Mouse (Mus musculus): Measurements from ENCODE around the gene Hectd2.
A peak's percentile ranks its signal among the peaks of the same experiment; 100 is the strongest.

The Hectd2 gene

DNA sequence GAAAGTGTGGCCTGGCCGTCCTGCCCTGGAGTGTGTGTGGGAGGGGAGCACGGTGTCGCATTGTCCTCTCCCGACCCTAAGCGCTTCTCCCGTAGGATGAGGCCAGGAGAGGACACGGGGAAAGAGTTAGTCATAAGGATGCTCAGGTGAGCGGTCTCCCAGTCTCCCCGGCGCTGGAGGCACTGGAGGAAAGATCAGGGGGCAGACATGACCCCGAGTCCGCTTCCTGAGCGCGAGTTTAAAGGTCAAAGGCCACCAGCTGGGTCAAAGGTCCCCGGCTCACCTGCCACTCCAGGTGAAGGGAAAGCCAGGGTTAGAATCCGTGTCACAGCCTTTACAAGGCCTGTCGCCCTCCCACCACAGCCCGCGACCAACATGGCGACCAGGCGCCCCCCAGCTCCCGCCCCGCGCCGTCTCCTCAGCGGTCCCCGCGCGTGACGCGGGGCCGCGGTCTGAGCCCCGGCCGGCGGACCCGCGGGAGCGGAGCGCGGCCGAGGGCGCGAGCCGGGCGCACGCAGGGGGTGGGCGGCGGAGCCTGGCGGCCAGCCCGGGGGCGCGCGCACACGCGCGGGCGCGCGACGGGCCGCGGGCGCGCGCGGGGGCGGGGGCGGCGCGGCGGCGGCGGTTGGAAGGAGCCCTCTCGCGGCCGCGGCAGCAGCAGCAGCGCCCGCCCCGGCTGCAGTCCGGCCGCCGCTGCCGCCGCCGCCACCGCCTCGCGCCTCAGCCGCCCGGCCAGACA, at the start of gene Hectd2:
TSS of gene Hectd2 (plus strand) at position 594 of the 739 bp plus-strand sequence.
- peak; percentile 71 for DNase-seq

DNA sequence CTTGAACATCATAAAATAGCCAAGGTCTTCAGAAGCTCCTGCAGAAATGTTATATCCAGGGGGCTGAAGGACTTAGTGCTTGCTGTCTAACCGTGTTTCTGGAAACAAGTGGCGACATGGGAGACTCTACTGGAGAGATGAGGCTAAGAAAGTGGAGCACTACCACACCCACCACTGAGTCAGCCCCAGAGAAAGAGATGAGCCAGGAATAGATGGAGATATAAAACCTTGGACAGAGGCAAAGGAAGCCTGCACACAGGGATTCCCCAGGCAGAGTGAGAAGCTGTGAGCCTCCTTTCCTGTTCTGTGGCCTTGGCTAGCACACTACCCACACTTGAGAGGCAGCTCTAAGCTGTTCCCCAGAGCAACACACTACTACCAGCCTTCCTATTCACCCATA, 49.7 kb upstream of the Hectd2 start:
- no peak for DNase-seq

DNA sequence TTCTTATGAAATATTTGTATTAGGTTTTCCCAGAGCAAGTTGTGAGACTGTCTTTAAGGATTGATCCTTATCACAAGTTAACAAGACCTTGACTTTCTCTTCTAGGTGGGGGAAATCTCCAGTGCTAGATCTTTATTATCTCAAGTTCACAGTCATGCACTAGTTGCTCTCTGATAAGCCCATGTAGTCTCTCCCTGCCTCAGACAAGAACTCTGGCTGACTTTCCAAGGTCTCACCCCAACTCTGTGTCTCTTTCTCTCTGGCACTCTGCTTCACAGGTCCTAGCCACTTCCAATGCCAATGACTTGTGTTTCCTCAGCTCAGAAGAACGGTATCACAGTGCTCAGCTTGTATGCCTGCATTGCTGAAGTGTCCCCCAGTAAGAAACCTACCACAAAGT, 43.1 kb upstream of the Hectd2 start:
- no peak for DNase-seq

DNA sequence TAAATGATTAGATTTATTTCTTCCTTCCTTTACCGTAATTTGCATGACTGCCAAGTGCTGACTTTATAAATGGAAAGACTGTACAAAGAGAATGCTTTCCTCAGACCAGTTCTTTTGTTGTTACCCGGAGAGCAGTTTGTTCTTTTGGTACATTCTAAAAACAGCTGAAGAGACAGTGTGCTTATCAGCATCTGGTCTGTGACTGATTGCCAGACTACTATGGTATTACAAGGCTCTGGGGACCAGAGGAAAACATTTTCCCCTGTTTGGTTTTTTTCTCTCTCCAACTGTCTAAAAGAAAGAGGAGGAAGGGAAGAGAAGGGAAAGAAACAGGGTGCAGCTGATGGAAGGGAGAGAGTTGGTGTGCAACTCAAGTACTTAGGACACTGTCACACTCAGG, 36.0 kb upstream of the Hectd2 start:
- DNase-seq, result no peak

DNA sequence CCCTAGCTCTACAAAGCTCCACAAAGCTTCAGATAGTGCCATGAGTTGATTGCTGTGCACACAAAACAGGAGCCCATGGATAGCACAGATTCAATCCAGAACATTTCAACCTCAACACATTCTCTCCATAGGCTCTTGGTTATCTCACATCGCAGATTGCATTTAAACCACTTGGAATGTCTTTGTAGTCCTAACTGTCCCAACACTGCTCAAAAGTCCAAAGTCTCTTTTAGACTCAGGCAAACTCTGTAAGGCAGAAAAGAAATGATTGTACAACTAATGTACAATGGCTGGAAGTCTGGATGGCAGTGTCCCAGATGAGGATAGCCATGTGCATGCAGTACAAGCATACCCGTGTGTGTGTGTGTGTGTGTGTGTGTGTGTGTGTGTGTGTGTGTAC, 32.9 kb upstream of the Hectd2 start:
- no peak for DNase-seq

DNA sequence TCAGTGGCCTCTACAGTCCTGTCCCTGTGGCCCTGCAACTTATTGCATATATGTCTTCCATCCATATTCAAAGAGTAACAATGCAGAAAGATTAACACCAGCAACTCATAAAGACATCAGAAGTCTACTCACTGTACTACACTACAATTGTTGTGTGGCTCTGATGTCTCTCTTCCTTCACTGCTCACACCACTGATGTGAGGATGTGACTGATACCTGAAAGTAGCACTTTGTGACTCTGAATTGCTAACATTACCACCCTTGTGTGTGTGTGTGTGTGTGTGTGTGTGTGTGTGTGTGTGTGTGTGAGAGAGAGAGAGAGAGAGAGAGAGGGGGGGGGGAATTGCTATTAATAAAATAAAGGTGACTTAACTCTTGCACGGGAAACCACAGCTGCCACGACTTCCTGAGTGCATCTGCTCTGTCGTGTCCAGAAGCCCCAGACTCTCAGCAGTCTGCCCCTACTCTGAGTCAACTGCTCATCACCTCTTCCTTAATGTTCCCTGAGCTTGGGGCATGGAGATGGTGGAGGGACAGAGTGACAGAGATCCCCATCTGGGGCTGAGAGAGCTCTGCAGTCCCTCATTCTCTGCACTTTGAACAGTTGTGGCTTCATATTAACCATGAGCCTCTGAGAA, 31.8 kb upstream of the Hectd2 start:
- no peak for DNase-seq

DNA sequence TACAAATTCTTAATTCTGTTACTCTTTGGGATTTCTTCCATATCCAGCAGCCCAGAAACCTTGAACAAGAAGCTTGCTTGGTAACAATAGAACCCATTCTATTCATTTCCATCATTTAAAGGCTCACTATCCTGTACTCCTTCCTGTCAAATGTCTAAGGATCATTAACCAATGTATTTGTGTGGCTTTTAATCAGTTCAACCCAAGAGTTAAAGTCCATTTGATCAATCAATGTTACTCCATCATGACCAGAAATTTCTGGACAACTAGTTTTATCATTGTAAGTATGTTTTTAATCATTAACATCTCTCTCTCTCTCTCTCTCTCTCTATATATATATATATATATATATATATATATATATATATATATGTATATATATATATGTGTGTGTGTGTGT, 29.4 kb upstream of the Hectd2 start:
- DNase-seq, result no peak

DNA sequence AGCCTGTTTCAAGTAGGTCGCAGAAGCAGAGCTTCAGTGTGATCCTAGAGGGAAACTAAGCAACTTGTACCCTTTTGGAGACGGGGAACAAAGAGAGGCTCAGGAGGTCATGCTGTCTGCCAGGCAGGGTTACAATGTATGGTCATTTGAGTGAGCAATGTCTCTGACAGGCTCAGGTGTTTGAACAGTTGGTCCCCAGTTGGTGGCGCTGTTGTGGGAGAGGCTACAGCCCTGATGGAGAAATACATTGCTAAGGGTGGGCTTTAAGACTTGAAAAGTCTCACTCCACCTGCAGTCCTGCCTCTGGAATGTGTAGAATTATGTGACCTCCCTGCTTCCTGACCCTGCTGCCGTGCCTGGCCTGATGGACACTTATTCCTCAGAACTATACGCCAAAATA, 21.4 kb upstream of the Hectd2 start:
- peak; percentile 43 for DNase-seq

DNA sequence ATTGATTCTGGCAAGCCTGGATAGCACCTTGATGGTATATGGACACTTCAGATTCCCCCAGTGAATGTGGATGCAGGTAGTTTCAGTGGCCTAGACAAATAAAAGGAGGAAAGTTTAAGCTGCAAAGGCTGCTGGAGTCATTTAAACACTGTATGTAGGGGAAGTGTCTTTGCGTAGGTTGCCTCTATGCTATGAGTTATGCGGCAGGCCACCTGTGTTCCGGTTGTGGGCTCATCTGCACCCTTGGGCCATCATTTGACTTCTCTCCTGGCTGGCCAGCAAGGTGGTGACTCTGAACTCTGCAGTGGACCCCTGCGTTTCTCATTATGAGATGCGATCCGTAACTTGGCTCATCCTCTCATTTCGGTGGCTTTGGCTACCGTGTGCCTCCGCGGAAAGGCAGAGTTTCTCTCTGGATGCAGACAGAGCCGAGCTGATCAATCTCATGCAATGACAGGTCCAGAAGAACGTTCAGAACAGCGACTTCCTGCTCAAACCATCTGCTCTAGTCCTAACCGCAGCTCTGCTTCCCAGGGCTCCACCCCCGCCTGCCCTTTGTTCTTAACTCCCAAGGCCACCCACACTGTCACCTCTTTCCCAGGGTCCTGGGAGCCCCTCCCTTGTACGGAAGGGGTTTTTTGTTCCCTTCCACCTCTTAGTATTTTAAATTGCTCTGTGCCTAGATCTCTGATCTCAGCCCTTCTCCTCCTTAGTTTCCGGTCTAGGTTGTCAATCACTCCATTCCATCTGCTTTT, 20.3 kb upstream of the Hectd2 start:
- peak; percentile 24 for DNase-seq

DNA sequence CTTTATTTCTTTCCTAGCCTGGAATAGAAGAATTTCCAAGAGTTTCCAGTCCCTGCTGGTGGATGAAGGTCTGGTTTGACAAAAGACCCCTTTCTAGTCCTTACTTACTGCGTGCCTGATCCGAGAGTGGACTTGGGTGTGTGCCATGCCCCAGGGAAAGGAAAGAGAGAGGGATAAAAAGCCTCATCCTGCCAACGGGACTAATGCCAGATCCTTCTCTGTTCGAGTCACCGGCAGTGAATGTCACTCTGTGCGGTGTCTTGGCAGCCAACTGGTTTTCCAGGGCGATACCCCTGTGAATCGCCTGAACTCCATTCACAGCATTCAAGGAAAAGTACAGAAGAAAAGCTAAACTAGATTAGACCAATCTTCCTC, 19.7 kb upstream of the Hectd2 start:
- peak; percentile 78 for DNase-seq

DNA sequence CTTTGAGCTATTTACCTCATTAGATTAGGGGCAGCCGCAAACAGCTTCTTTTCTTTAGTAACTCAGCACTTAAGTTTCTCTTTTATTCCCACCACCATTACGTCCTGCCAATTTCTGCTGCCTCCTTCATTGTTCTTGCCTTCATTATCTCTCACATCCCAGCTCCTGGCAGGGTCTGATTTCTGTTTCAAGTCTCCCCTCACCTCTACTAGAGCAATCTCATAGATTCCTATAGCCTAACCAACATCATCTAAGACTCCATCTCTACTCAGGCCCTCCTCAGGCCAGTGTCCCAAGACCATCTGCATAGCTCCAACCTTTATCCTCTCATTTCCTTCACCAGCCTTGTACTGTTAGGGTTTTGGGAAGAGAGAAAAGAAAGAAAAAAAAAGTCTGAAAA, 19.3 kb upstream of the Hectd2 start:
- DNase-seq, result no peak

DNA sequence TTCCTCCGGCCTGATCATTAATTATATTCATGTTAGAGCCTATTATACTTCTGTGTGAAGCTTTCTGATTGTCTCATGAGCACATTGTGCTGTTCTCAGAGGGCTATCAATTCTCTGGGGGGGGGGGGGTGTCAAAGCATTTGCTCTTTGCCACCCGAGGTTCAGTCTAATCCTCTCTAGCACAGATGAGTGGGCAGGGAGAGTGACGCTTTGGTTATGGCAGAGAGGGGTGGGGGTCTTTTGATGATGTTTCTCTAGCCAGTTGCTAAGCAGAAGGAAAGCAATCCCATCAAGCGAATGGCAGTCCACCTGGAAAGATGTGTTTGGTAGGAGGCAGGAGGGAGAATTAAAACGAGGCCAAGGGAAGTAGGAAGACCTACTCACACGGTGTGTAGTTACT, 18.6 kb upstream of the Hectd2 start:
- DNase-seq, result no peak

DNA sequence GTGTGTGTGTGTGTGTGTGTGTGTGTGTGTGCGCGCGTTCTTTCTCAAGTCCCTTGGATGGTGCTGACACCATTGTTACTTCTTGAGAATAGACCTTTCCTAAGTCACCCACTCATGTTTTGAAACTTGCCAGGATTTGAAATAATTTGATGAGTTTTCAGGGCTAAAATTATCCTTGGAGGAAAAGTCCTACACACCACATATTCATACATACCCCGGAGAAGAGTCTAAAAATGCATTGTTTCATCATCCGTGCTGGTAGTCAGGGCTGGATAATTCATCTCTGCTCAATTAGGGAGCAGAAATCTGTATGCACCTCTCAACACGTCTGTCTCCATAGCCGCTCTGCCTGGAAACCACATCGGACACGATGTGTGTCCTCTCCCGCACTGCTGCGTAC, 17.5 kb upstream of the Hectd2 start:
- no peak for DNase-seq

DNA sequence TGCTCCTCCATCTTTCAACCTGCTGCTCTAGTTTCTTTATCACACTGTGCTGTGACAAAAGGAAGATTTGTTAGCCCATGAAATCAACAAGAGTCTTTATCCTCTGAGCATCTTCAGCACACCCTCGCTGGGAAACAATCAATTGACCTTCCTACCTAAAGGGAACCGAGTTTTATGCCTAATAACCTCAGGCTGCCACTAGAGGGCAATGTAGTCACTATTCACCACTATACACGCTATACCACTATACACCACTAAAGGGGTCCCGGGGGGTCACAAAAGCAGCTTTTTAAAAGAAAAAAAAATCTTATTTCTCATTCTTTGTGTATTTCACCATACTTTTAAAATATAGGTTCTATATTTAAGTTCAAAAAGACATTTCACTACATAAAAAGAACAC, 15.9 kb upstream of the Hectd2 start:
- peak; percentile 35 for DNase-seq

DNA sequence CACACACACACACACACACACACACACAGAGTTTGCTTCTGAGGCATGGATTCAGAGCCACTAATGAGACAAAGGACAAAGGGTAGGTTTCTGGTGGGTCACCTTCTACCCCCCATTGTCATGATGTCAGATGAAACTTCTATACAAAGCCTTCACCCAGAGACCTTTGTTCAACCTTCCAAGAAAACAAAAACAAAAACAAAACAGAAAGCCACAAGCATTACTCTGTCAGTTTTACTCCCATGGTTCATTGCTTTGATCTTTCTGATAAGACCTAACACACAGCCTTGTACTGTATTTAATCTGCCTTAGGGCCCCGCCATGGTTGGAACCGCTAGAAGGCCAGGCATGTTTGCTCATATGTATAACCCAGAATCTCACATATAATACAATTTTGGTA, 15.1 kb upstream of the Hectd2 start:
- no peak for DNase-seq

DNA sequence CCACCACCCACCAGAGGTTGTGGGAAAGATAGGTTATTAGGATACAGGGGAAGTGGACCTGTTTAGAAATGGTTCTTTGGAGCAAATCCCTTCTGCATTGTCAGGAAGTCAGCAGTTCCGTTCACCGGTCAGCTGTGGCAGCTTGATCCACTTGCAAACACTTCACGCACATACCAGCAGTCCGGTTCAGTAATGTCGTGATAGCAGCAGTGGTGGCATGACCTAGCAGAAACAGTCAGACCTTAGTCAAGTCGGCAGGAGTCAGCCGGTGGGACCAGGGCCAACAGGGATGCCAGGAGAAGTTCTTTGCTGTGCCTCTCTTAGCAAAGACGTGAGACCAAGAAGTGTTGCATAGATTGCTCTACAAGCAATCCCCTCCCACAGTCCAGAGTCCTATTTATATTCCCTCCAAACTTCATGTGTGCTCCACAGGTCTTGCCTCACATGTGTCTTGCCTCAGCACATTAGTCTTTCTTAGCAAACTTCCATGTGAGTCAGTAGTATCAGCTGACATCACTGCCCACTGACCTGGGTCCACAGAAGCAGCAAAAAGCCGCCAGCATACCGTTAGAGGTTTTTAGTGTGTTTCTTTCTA, 14.3 kb upstream of the Hectd2 start:
- no peak for DNase-seq

DNA sequence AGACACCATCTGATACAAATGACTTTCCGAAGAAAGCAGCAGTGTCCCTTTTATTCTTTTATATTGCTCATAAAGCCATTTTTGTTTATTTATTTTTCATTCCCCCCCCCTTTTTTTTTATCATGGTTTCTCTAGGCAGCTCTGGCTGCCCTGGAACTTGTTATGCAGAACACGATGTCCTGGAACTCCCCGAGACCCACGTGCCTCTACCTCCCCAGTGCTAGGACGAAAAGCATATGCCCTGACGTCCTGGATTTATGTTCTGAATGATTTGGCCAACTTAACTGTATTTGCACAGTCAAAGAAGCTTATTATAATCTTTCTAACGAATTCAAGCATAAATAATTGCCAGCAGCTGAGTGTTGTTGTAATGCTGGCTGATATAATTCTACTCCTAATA, 13.7 kb upstream of the Hectd2 start:
- DNase-seq, result no peak

DNA sequence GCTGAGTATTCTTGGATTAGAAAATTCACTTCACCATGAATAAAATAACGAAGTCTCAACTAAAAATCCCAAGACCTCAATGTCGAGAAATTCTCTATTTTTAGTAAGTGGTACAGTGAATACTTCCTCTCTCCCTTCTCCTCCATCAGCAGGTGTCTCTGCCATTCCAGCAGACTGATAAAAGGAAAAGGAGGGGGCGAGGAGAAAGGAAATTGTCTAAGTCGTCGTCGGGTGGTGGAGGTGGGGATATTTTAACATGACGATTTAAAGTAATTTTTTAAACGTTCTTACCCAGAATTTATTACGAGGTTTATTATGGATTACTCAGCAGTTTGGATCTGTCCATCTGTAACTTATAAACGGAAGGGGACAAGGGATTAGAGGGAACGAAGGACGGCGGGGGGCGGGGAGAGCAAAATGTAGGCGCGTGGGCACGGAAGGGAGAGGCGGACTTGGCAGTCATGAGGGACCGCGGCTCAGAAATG, 836 bp upstream of the Hectd2 start:
- peak; percentile 66 for DNase-seq

DNA sequence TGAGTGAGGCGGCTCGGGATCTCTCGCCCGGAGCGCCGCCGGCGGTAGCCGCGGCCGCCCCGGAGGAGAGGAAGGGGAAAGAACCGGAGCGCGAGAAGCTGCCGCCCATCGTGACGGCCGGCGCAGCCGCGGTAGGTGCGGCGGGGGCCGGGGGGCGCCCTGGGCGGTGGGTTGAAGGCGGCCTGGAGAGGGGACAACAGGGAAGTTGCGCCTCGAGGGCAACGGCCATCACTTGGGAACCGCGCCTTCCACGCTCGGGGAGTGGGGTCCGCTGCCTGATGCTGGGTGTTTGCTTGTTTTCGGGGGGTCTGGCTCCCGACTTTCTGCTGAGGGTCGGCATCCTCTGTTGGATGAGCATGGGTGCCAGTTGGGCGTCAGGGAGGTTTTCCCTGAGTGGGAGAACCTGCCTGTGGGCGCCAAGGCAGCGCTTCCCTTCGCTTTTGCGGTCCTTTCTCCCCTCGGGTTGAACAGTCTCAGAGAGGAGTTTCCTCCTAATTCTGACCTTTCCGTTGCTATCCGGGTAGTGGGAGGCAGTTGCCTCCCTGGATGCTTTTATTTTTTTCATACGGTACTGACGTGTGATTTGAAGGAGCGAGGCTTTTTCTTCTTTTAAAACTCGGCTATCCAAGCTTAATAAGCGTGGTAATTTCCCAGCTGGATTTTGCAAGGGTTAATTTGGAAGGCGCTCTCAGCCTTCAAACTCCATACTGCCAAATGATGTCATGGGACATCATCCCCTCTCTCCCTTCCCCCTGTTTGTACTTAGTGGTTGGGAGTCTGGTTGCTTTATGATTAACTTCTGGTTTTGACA, 551 bp downstream of the Hectd2 start:
- DNase-seq, result peak; percentile 62

DNA sequence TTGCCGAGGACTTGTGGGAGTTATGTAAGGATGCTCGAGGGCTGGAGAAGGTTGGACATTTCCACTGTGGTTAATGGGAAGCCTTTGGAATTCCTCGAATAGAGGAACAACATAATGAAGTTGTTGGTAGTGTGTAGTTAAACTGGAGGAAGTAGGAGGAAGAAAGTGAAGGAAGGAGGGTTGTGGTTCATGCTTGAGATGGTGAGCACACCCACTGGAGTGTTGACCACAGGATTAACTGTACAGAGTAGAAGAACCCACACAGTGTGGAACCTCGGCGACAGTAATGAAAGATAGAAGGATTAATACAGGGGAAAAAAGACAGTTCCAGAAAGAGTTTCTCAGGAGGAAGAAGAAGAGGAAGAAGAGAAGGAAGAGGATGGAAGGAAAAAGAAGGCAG, 4.9 kb downstream of the Hectd2 start:
- no peak for DNase-seq

DNA sequence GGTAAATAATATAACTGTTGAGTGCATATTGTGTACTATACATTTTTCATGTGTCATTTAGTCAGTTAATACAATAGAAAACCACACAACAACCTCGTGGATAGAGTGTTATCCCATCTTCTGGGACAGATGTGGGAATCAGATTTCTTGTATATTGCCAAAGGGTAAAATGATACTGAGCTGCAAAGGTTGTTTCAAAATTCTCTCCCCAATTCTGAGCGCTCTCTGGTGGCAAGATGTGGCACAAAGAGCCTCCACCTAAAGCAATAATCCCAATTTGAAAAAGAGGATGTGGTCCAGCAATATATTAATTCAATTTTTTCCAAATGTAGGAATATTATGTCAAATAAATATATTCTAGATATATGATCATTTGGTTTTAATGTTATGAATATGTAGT, 5.7 kb downstream of the Hectd2 start:
- no peak for DNase-seq

DNA sequence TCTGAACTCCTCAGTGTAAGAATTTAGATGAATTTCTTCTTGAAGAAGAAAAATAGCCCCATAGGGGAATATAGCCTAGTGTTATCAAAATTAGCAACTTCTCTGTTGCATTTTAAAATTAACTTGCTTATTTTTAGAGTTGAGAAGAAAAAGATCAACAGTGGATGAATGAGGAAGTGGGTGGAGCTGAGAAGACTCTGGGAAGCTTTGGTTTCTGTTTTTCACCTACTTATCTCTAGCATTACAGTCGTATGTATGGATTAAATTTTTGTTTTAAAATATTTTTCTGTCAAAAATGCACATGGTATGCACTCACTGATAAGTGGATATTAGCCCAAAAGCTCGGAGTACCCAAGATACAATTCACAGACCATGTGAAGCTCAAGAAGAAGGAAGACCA, 6.7 kb downstream of the Hectd2 start:
- no peak for DNase-seq

DNA sequence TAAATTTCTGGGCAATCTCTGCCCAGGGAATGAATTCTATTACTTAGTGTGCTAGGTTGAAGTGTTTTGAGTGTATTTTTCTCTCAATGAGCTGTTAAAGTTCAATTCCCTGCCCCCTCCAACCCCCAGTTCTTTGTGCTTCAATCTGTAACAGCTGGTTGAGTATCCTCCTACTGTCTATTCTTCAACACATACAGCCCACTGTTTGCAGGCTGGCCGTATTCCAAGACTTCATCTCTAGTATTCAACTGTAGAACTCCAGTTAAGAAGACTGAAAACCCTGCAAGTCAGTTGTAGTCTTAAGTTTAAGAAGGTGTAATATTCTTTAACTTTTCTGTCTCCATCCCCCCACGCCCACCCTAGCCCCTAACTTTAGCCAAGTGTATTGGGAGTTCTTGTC, 10.0 kb downstream of the Hectd2 start:
- DNase-seq, result no peak
